Mouse (Mus musculus) layer of hippocampus, adult 9-10 months (tissue): ENCODE measurements around the gene Nif3l1.
A peak's percentile ranks its signal among the peaks of the same experiment; 100 is the strongest.

Source experiments
- DNase-seq: peaks from one replicate; pipeline ENCODE4 v3.0.0; 2022; ENCODE audit warnings: low spot score

Gene Nif3l1

DNA sequence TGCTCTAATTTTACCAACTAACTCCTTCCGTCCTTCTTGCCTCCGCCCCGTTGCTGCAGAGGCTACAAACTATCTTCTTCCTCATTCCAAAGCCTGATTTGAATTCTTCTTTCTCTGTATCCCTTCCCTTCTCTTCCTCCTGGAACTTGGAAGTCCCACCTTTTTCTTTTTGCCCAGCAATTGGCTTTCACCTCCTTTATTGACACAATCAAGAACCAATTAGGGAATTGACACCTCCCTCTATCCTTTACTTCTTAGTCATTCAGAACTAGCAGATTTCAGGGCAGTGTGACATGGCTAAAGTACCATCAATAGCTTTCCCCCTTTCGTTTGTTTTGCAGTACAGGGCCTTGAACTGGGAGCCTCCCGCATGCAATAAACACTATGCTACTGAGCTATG lies 13.2 kb downstream of the Nif3l1 start:
- DNase-seq, result no peak

DNA sequence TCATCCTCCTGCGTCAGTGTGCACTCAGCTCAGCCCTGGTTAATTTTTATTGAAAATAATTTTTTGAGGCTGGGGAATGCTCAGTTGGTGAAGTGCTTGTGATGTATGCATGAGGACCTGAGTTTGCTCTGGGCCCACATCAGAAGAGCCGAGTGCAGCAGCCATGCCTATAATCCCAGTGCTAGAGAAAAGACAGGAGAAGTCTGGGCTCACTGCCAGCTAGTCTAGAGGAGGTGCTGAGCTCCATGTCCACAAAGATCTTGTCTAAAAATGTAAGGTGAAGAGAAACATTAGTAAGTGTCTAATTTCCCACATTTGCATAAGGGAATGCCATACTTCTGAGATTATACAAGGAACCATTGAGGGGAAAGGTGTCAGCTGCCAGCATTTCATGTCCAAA lies 13.9 kb downstream of the Nif3l1 start:
- no peak for DNase-seq

DNA sequence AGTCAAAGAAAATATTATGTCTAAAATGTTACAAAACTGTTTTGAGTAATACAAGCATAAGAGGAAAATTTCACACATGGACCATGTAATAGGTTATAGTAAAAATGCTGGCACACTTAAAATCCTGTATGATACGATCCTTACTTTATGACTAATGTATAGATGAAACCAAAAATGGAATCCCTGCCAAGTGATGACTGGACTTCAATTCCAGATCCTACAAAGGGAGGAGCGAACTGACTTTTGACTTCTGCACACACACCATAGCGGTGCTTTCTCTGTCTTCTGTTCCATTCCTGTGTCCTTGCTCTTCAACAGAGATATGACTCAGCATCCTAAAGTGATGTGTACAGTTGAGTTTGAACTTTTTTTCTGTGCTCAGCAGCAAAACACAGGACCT lies 15.6 kb downstream of the Nif3l1 start:
- no peak for DNase-seq

DNA sequence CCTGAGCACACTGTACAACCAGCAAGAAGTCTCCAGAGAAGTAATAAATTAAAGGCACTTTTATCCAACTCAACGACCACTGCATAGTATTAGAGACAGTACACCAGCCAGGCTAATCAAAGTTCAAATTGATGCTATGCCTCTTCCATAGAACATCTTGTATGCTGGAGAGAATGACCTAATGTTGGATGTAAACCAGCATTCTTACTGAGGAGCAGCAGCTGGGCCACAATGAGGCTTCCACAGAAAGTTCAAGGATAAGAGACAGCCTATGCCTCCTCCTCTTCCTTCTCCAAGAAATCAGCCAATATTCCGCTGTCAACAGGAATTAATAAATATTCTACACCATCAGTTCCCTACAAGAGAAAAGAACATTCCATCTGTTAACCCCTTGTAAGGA lies 19.0 kb downstream of the Nif3l1 start:
- no peak for DNase-seq

DNA sequence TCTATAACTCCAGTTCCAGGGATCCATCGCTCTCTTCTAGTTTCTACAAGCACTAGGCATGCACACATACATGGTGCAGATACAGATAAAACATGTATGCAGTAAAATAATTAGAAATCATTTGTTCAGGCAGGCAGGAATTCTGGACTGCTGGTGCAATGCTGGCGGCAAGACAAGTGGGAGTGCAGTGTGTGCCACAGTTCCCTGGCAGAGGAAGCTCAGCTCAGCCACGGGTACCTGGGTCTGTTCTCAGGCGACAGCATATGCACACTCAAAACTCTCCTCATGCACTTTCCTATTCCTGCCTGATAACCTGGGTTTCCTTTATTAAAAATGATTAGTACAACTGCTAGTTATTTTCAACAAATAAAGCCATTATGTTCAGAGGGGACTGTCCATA lies 20.1 kb downstream of the Nif3l1 start:
- DNase-seq, result no peak

DNA sequence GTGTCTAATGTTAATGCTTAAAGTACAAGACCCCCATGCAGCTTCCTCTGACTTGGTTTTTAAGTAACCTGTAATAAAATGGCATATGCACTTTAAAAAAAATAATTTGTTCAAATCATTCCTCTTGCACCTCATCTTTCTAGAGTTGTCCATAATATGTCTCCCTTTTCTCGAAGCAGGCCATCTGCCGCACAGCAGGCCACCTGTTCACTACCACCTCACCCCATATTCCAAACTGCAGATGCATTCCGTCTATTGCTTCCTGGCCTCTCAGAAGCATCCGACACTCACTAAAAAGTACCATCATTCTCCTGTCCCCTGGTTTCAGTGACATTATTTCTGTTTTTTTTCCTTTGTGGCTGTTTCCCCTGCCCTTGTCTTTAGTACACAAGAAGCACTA lies 20.6 kb downstream of the Nif3l1 start:
- no peak for DNase-seq

DNA sequence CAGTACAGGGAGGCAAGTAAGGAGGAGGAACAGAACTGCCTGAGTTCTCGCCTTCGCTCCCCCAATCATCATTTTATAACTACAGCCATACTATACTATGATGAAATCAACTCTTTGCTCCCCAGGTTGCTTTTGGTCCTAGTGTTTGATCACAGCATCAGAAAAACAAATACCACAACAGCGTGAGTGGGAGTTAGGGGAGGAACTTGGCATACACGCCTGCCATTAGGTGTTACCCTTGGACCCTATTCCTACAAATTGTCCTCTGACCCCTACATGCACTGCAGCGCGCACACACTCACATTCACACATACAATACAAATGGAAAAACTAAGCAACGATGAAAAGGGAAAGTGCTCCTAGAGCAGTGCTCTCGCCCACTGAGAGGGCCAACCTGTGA lies 30.7 kb downstream of the Nif3l1 start:
- no peak for DNase-seq

DNA sequence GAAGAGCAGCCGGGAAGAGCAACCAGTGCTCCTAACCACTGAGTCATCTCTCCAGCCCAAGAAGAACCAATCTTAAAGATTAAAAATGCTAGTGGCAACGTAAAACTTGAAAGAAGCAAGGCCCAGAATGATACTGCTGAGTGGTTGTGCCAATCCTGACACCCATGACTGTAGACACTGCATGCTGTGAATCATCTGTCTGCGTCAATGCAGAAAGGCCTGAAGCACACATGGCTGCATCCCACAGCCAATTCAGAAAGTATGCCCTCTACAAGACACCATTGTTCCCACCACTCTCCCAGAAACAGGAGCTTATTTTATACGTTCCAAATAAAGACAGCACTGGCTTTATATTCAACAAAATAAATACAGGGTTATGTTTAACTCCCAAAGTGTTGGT lies 37.7 kb downstream of the Nif3l1 start:
- no peak for DNase-seq

DNA sequence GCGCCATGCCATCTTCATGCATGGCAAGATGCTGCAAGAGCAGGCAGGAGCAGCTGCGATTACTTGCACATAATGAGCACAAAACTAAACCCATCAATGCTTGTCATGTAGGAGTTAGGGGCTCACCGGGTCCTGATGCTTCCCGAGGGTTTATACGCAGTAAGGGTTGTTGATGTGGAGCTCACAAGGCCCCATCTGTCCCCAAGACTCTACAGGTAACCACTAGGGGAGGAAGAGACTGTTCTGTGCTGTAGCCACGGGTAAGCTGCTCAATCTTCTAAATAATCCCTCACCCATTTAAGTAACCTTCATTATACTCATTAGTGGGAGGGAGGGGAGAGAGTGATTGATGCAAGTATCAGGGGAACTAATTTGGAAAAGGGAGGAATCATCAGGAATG lies 50.7 kb downstream of the Nif3l1 start:
- no peak for DNase-seq

DNA sequence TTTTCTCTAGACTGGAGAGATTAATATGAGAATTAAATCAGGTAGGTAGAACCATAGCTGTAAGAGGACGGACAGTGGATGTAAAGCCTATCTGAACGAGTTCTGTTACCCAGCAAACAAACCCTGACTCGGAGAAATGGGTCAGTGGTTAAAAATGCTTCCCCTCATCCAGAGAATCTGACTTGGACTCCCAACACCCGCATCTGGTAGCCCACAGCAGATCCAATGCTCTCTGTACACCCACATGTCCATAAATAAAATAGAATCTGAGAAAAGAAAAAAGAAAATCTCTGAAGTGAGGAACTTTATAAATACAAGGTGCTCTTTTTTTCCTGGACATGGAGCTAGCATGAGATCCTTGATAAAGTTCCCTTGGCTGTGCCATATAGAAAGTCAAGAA lies 52.7 kb downstream of the Nif3l1 start:
- DNase-seq, result no peak

DNA sequence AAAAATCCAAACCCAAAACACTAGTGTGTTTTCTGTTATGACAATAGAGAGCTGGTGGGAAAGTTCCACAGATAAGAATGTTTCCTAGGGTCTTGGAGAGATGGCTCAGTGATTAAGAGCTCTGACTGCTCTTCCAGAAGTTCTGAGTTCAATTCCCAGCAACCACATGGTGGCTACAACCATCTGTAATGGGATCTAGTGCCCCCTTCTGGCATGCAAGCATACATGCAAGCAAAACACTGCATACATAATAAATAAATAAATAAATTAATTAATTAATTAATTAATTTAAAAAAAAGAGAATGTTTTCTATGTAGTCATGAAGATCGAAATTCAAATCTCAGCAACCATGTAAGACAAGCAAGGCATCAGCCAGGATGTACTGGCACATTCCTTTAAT lies 53.8 kb downstream of the Nif3l1 start:
- DNase-seq, result no peak

DNA sequence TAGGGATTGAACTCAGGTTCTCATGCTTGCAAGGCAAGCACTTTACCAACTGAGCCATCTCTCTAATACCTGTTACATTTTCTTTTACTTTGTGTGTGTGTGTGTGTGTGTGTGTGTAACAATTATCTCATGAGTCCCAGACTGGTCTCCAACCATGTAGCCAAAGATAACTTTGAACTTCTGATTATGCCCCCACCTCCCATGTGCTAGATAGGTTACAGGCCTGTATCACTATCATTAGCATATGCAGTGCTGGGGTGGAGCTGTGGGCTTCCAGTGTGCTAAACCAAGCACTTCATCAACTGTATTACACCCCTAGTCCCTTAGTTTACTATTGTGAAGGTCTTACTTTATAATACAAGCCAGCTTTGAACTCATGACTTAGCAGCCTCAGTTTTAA lies 58.2 kb downstream of the Nif3l1 start:
- no peak for DNase-seq

DNA sequence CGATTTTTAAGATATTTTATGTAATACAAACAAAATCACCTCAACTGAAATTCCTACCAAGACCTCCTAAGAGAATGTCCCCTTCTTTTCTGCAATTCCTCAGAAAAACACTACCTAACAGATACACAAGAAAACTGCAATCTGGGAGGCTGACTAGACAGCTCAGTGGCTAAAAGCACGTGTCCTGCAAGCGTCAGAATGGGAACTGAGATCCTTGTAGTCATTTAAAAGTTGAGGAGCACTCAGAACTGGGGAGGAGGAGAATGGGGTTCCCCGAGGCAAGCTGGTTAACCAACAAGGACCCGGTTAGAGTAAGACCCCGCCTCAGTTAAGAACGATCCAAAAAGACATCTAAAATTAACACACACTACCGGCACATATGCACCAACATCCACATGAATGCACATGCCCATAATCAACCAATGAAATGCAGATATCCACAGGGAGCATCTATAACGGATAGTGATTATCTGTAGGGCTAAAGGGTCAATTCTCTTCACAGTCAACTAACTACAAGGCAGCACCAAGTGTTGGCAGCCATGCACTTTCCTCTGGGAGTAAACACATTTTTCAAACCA lies 58.9 kb downstream of the Nif3l1 start:
- DNase-seq, result no peak

DNA sequence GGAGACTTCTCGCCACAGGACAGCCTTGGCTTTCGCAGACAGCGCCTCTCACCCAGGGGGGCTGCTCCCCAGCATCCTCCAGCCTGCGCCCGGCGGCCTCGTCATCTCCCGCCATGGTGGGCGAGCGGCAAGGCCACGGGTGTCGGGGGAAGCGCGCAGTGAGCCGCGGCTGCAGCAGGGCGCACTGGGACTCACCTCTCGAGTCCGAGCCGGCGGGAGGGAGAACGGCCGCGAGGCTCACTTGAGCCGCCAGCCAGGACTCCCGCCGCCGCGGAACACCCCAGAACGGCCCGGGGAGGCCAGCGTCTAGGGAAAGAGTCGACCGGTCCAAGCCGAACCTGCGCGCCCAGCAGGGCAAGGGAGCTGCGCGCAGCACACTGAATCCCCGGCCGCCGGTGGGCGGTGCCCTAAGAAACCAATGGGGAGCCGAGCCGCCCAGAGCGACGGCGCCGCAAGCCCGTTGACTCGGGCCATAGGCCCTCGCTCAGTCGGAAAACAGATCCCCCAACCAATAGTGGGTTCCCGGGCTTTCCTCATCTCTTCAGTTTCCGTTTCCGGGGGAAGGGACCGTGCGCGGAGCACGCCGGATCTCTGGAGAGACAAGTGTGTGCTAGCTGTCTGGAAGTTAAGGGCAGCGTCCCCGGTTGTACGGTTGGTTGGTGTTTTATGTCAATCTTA lies 59.8 kb downstream of the Nif3l1 start, which contains the start of gene Orc2:
Gene Orc2, minus strand, starts transcription at position 533 of the 678 bp plus-strand sequence.
- peak; percentile 73 for DNase-seq

DNA sequence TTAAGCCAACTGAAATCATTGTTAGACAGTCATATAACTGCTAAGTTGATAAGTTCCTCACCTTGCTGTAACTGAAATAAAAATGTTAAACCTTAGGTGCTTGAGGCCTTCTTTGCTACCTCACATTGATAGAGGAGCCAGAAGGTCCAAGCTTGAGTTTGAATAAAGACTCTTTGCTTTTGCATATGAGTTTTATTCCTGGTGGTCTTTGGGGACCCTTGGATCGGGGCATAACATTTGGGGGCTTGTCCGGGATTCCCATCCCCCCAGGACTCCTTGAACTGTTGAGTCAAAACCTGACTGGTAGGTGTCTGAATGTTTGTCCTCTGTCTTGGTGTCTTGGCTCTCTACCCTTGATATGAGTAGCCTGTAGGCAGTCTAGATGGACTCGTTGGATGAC lies 62.3 kb downstream of the Nif3l1 start:
- DNase-seq, result no peak
